Mouse (Mus musculus): ENCODE results near the gene Iqschfp. TPM values are rescaled to one million over a fixed set of nuclear protein-coding genes. Genes with fewer than 3 reads are reported as not detected.

Iqschfp gene
- polyA plus RNA-seq, 1 experiment: 1.1 TPM

GRCm38 (mm10) chr3:68574565-68574964 is 682.5 kb downstream of the Iqschfp start:
- Histone ChIP-seq H3K27me3 (ENCODE audit: control insufficient read depth, insufficient read depth, low read length) (no peaks in the 10 kb centered on the region), H3K36me3 (ENCODE audit: control insufficient read depth, insufficient read depth, low read length) (no peaks in the 10 kb centered on the region), H3K4me3 (ENCODE audit: control insufficient read depth, low read depth, low read length) (no peak overlapping the region), H3K4me1 (ENCODE audit: control insufficient read depth, insufficient read depth, low read length) (peaks cover 6% of the 10 kb centered on the region), H3K27ac (ENCODE audit: control insufficient read depth, insufficient read depth, low read depth, low read length) (no peak overlapping the region)
- TF ChIP-seq POLR2A (IDR thresholded peaks at IDR 0.05; ENCODE audit: control insufficient read depth, low read depth, low read length) (no peak), CTCF (IDR thresholded peaks at IDR 0.05; ENCODE audit: control insufficient read depth, insufficient read depth, insufficient replicate concordance, low read depth, low read length) (no peak)

- Histone ChIP-seq H3K27me3 (ENCODE audit: control insufficient read depth, insufficient read depth, low read length) (no peaks in the 10 kb centered on the region), H3K27ac (ENCODE audit: control insufficient read depth, insufficient read depth, low read depth, low read length) (peak overlapping the region; percentile 60; the same call in 1 of the 2 replicates), H3K4me1 (ENCODE audit: control insufficient read depth, insufficient read depth, low read length) (peaks cover 6% of the 10 kb centered on the region), H3K36me3 (ENCODE audit: control insufficient read depth, insufficient read depth, low read length) (no peaks in the 10 kb centered on the region), H3K4me3 (ENCODE audit: control insufficient read depth, low read depth, low read length) (no peak overlapping the region)
- TF ChIP-seq POLR2A (IDR thresholded peaks at IDR 0.05; ENCODE audit: control insufficient read depth, low read depth, low read length) (no peak), CTCF (IDR thresholded peaks at IDR 0.05; ENCODE audit: control insufficient read depth, insufficient read depth, insufficient replicate concordance, low read depth, low read length) (no peak)
Observed at GRCm38 (mm10) chr3:68575636-68576340, 683.8 kb downstream of the Iqschfp start.

GRCm38 (mm10) chr3:68576431-68576830 is 684.4 kb downstream of the Iqschfp start:
- Histone ChIP-seq H3K27ac (ENCODE audit: control insufficient read depth, insufficient read depth, low read depth, low read length) (no peak overlapping the region), H3K4me1 (ENCODE audit: control insufficient read depth, insufficient read depth, low read length) (peaks cover 6% of the 10 kb centered on the region), H3K36me3 (ENCODE audit: control insufficient read depth, insufficient read depth, low read length) (no peaks in the 10 kb centered on the region), H3K4me3 (ENCODE audit: control insufficient read depth, low read depth, low read length) (no peak overlapping the region), H3K27me3 (ENCODE audit: control insufficient read depth, insufficient read depth, low read length) (no peaks in the 10 kb centered on the region)
- TF ChIP-seq CTCF (IDR thresholded peaks at IDR 0.05; ENCODE audit: control insufficient read depth, insufficient read depth, insufficient replicate concordance, low read depth, low read length): no peak
- no peak for TF ChIP-seq POLR2A (IDR thresholded peaks at IDR 0.05; ENCODE audit: control insufficient read depth, low read depth, low read length)

GRCm38 (mm10) chr3:68576948-68577347 is 684.9 kb downstream of the Iqschfp start:
- H3K4me3 ChIP-seq (ENCODE audit: control insufficient read depth, low read depth, low read length): no peak overlapping the region
- no peaks in the 10 kb centered on the region for H3K27me3 ChIP-seq (ENCODE audit: control insufficient read depth, insufficient read depth, low read length)
- TF ChIP-seq CTCF (IDR thresholded peaks at IDR 0.05; ENCODE audit: control insufficient read depth, insufficient read depth, insufficient replicate concordance, low read depth, low read length) (no peak), POLR2A (IDR thresholded peaks at IDR 0.05; ENCODE audit: control insufficient read depth, low read depth, low read length) (no peak)
- H3K36me3 ChIP-seq (ENCODE audit: control insufficient read depth, insufficient read depth, low read length): no peaks in the 10 kb centered on the region
- no peak overlapping the region; the same call in 1 of the 2 replicates for H3K27ac ChIP-seq (ENCODE audit: control insufficient read depth, insufficient read depth, low read depth, low read length)
- H3K4me1 ChIP-seq (ENCODE audit: control insufficient read depth, insufficient read depth, low read length): peaks cover 9% of the 10 kb centered on the region

GRCm38 (mm10) chr3:68581591-68581990 is 689.6 kb downstream of the Iqschfp start:
- peaks cover 5% of the 10 kb centered on the region for H3K4me1 ChIP-seq (ENCODE audit: control insufficient read depth, insufficient read depth, low read length)
- no peak for TF ChIP-seq POLR2A (IDR thresholded peaks at IDR 0.05; ENCODE audit: control insufficient read depth, low read depth, low read length)
- TF ChIP-seq CTCF (IDR thresholded peaks at IDR 0.05; ENCODE audit: control insufficient read depth, insufficient read depth, insufficient replicate concordance, low read depth, low read length): no peak
- peak overlapping the region; percentile 53 for H3K4me3 ChIP-seq (ENCODE audit: control insufficient read depth, low read depth, low read length)
- H3K27ac ChIP-seq (ENCODE audit: control insufficient read depth, insufficient read depth, low read depth, low read length): no peak overlapping the region; the same call in 1 of the 2 replicates
- no peaks in the 10 kb centered on the region for H3K27me3 ChIP-seq (ENCODE audit: control insufficient read depth, insufficient read depth, low read length)
- no peaks in the 10 kb centered on the region for H3K36me3 ChIP-seq (ENCODE audit: control insufficient read depth, insufficient read depth, low read length)

- Histone ChIP-seq H3K4me1 (ENCODE audit: control insufficient read depth, insufficient read depth, low read length) (peaks cover 5% of the 10 kb centered on the region; the same call in 1 of the 2 replicates), H3K36me3 (ENCODE audit: control insufficient read depth, insufficient read depth, low read length) (no peaks in the 10 kb centered on the region), H3K27ac (ENCODE audit: control insufficient read depth, insufficient read depth, low read depth, low read length) (no peak overlapping the region), H3K27me3 (ENCODE audit: control insufficient read depth, insufficient read depth, low read length) (no peaks in the 10 kb centered on the region), H3K4me3 (ENCODE audit: control insufficient read depth, low read depth, low read length) (no peak overlapping the region; the same call in 1 of the 2 replicates)
- TF ChIP-seq POLR2A (IDR thresholded peaks at IDR 0.05; ENCODE audit: control insufficient read depth, low read depth, low read length): no peak
- no peak for TF ChIP-seq CTCF (IDR thresholded peaks at IDR 0.05; ENCODE audit: control insufficient read depth, insufficient read depth, insufficient replicate concordance, low read depth, low read length)
Observed at GRCm38 (mm10) chr3:68582103-68582740, 690.2 kb downstream of the Iqschfp start.

- Histone ChIP-seq H3K36me3 (ENCODE audit: control insufficient read depth, insufficient read depth, low read length) (no peaks in the 10 kb centered on the region), H3K4me3 (ENCODE audit: control insufficient read depth, low read depth, low read length) (0 out of 2 replicates have a peak overlapping the region, but pooled peaks have one; percentile 4), H3K27me3 (ENCODE audit: control insufficient read depth, insufficient read depth, low read length) (no peaks in the 10 kb centered on the region), H3K27ac (ENCODE audit: control insufficient read depth, insufficient read depth, low read depth, low read length) (no peak overlapping the region), H3K4me1 (ENCODE audit: control insufficient read depth, insufficient read depth, low read length) (peaks cover 5% of the 10 kb centered on the region; the same call in 1 of the 2 replicates)
- no peak for TF ChIP-seq POLR2A (IDR thresholded peaks at IDR 0.05; ENCODE audit: control insufficient read depth, low read depth, low read length)
- no peak for TF ChIP-seq CTCF (IDR thresholded peaks at IDR 0.05; ENCODE audit: control insufficient read depth, insufficient read depth, insufficient replicate concordance, low read depth, low read length)
Observed at GRCm38 (mm10) chr3:68583031-68583693, 691.1 kb downstream of the Iqschfp start.
